Mouse (Mus musculus) R1 (cell line): ENCODE measurements around the gene Nploc4.
"Not testable (repeated sequence)": the region's sequence is repeated elsewhere in the genome, so short reads cannot be mapped to it uniquely, and the experiment has no call there.

Source experiments
- DNase-seq: peaks from one replicate; pipeline ENCODE4 v3.0.0-alpha.2; 2018; ENCODE audit warnings: low read depth, low spot score

The Nploc4 gene

GRCm38 (mm10) chr11:120354304-120355276, 82.9 kb downstream of the Nploc4 start:
- DNase-seq, result no peak

- peak; percentile 45 for DNase-seq
These were observed 83.8 kb downstream of the Nploc4 start for GRCm38 (mm10) chr11:120353500-120354303.

GRCm38 (mm10) chr11:120352571-120353290, 84.8 kb downstream of the Nploc4 start:
- DNase-seq, result no peak

- DNase-seq, result not testable (repeated sequence)
These were observed 85.5 kb downstream of the Nploc4 start for GRCm38 (mm10) chr11:120352093-120352350.

- no peak for DNase-seq
These were observed 86.0 kb downstream of the Nploc4 start for GRCm38 (mm10) chr11:120351250-120352092.

- peak; percentile 89 for DNase-seq
These were observed 86.8 kb downstream of the Nploc4 start for GRCm38 (mm10) chr11:120350711-120351110.

- DNase-seq, result peak; percentile 96
These were observed 87.4 kb downstream of the Nploc4 start for GRCm38 (mm10) chr11:120349986-120350702.

GRCm38 (mm10) chr11:120349371-120349985, 88.0 kb downstream of the Nploc4 start:
- peak; percentile 85 for DNase-seq

GRCm38 (mm10) chr11:120348684-120349370, 88.7 kb downstream of the Nploc4 start:
- peak; percentile 66 for DNase-seq

- peak; percentile 80 for DNase-seq
These were observed 89.5 kb downstream of the Nploc4 start, which contains the start of gene Actg1 for GRCm38 (mm10) chr11:120347791-120348683. Gene Actg1 (minus strand): TSS chr11:120348542.

GRCm38 (mm10) chr11:120347301-120347700, 90.2 kb downstream of the Nploc4 start:
- peak; percentile 45 for DNase-seq

GRCm38 (mm10) chr11:120346383-120347034, 91.0 kb downstream of the Nploc4 start:
- not testable (repeated sequence) for DNase-seq

- DNase-seq, result peak; percentile 80
These were observed 92.3 kb downstream of the Nploc4 start for GRCm38 (mm10) chr11:120345067-120345681.

GRCm38 (mm10) chr11:120344310-120344920, 93.1 kb downstream of the Nploc4 start:
- DNase-seq, result peak; percentile 53

GRCm38 (mm10) chr11:120343519-120344309, 93.8 kb downstream of the Nploc4 start:
- no peak for DNase-seq

- DNase-seq, result no peak
These were observed 94.8 kb downstream of the Nploc4 start for GRCm38 (mm10) chr11:120342656-120343160.
